Mouse (Mus musculus) T-helper 17 cell (primary cell): ENCODE data around the gene Gdi1.
"Not testable (repeated sequence)": the region's sequence is repeated elsewhere in the genome, so short reads cannot be mapped to it uniquely, and the experiment has no call there.

Experiments
- in situ Hi-C, 2 experiments: fragments of 300-600 bp; cut with MboI, MseI; formaldehyde crosslinking; loops; 1 replicate in 1 of 2; 2 replicates in 1 of 2; pipeline ENCODE4 v1.15.1; 2025; ENCODE audit warnings: high pct_unique_total_duplicates in 2 of 2

Gdi1 gene

DNA sequence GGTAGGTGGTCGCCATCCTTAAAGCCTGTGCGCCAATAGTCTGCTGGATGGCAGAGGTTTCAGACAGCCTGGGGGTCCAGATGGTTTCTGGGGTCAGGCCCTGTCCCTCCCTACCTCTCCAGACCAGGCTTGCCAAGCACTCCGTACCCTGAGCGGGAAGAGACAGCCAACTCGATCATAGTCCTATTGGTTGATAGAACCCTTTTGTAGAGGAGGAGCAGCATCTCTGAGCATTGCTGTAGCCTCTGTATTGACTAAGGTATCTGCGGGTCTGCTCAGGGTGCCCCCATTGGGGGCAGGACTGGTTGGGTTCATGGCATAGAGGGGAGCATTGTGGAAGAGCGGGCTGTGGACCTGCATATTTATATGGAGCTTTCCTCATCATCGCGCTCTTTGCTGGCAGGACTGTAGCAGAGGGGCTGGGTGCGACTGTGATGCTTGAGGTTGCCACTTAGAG lies 24.4 kb downstream of the Gdi1 start:
- in situ Hi-C loops: no loop called here

DNA sequence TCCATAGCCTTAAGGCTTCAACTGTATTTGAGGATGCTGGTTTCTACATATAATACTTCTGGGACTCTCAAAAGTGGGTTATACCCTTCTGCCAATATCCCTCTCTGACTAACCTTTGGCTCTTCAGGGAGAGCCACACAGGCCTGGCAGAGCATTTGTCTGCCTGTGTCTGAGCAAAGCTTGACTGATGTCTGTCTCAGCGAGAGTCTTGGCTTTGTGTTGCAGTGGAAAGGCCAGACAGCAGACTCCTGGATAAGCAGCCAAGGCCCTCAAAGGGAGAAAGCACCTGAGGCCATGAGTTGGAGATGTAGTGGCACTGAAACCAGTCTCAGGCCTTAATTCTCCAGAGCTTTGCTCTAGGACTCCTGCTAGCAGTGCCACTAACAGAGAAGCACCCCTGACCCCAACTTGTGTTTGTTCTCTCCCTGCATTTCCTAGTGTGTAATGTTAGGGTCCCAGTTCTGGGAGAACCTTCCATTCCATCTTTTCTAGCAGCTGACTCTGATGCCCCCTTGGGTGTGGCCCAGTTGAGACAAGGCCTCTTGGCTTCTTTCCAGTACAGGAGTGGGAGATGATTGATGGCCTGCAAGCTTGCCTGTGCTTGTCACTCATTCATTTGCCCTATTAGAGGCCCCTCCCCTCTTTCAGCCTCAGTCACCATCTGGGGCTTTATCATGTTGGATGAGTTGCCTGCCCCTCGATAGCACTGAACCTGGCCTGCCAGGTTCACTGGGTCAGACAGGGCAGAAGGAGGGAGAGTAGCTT lies 25.6 kb downstream of the Gdi1 start:
- in situ Hi-C loops: no loop called here

DNA sequence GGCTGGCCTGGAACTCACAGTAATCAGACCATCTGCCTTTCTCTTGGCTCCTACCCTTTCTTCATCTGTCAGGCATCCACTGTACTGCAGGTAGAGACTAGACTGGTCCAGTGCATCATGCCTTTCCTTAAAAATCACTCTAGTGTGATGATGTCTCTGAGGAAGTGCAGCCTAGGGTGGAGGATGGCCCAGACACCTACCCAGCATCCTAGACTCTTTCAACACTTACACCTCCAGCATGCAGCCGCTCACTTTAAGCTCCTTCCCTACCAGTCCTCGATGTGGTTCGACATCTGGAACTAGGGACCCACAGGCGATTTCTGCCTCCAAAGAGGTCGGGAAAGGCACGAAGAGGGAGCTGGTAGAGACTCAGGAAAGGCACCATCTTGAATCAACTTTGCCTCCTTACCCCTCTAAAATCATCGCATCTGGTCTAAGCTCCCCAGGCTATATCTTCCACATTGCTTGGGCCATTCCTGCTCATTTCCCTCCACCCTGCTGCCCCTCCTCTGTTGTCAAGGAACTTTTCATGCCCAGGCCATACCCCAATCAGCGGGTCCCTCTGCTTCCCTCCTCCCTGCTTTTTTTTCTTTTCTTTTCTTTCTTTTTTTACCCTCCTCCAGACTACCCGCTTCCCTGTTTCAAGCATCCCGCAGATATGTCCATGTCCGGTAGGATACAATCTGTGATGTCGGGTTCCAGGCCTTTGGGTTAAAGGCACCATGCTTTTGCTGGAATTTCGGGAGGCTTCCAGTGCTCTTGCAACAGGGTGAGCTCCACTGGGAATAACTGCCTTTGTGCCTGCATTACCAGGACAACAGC lies 48.1 kb downstream of the Gdi1 start:
- in situ Hi-C loops: no loop called here

- in situ Hi-C loops: no loop called here
These were observed 48.6 kb downstream of the Gdi1 start, which contains the start of gene Lage3 for GRCm38 (mm10) chrX:74353467-74353770. Gene Lage3 (minus strand): TSS chrX:74353618.

GRCm38 (mm10) chrX:74357069-74357468 lies 52.3 kb downstream of the Gdi1 start:
- in situ Hi-C loops: not testable (repeated sequence)

- in situ Hi-C loops: no loop called here
These were observed 54.4 kb downstream of the Gdi1 start for GRCm38 (mm10) chrX:74359171-74359570.
